Mouse (Mus musculus): ENCODE data around the gene Lamp5. TPM values are rescaled to one million over a fixed set of nuclear protein-coding genes. Genes with fewer than 3 reads are reported as not detected.

Lamp5 gene
- polyA plus RNA-seq (2015; fragmentation: Nextera tagmentation; extraction: Ambion mirVana): 0.21 TPM in 1 of 2 replicates, not detected in the other

DNA sequence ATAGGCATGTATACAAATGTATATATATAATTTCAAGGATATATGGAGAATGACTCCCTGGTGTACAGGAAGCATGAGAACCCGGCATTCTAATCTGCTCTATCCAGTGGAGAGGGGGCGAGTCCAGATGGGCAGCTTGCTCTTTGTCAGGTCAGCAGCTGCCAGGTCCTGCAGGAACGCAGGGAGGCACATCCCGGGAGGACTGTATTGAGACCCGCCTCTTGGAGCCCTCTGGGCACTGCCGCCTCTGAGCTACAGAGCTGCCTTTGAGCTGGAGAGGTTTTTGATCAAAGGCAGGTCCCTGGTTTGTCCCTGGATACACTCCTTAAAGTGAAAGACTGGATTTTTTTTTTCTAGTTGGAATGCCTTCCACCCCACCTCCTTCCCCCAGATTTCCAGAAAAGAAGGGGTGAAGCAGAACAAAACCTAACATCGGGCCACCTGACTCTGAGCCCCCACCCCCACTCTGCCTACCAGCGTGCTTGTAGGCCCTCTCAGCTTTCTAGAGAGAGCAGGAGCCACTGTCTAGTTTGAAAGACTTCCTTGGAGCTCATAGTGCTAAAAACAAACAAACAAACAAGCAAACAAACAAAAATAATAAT is at the start of gene Lamp5:
Lamp5 (plus strand) TSS at position 552 of the 602 bp plus-strand sequence.
- Histone ChIP-seq H3K27me3 (ENCODE audit: insufficient read depth, low read length) (peaks cover 4% of the 10 kb centered on the region; the same call in 1 of the 2 replicates), H3K4me2 (ENCODE audit: low read depth, low read length) (no peak within 1 kb of the TSS), H3K9me3 (ENCODE audit: low read length) (no peaks in the 10 kb centered on the region), H3K4me3 (ENCODE audit: low read depth, low read length) (no peak within 1 kb of the TSS), H3K4me1 (ENCODE audit: insufficient read depth) (no peaks in the 10 kb centered on the region), H3K36me3 (replicated peaks; ENCODE audit: insufficient read depth, low read length) (no peaks in the 10 kb centered on the region), H3K9ac (replicated peaks) (no peak within 1 kb of the TSS), H3K27ac (ENCODE audit: low read depth) (no peak within 1 kb of the TSS)
- DNase-seq (no peak), ATAC-seq (no peak)
- no peak for TF ChIP-seq EP300 (IDR thresholded peaks at IDR 0.05; ENCODE audit: low read depth)
- no peak for TF ChIP-seq CTCF (IDR thresholded peaks at IDR 0.05; ENCODE audit: low read depth)
- 19% methylated on average over 8 of the region's 8 CpGs for WGBS (ENCODE audit: insufficient replicate concordance)

DNA sequence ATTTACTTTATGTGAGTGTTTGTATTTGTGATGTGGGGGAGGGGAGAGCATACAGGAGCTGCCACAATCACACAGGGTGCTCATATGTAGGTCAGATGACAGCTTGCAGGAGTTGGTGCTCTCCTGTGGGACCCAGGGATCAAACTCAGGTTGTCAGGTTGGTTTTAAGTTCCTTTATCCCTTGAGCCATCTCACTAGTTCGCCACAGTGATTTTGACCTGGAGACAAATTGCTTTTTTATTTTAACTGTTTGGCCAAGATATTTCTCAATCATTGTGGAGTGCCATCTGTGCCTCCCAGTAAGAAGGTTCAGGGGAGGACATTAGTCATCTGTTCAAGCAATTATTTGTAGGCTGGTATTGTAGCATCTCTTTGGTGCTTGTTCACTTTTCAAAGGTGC is 48.2 kb upstream of the Lamp5 start:
- Histone ChIP-seq H3K4me1 (ENCODE audit: insufficient read depth) (no peaks in the 10 kb centered on the region), H3K27me3 (ENCODE audit: insufficient read depth, low read length) (no peaks in the 10 kb centered on the region), H3K4me2 (ENCODE audit: low read depth, low read length) (no peak overlapping the region), H3K36me3 (replicated peaks; ENCODE audit: insufficient read depth, low read length) (no peaks in the 10 kb centered on the region), H3K4me3 (ENCODE audit: low read depth, low read length) (no peak overlapping the region), H3K27ac (ENCODE audit: low read depth) (no peak overlapping the region), H3K9ac (replicated peaks) (no peak overlapping the region), H3K9me3 (ENCODE audit: low read length) (no peaks in the 10 kb centered on the region)
- DNase-seq (no peak), ATAC-seq (no peak)
- TF ChIP-seq EP300 (IDR thresholded peaks at IDR 0.05; ENCODE audit: low read depth): no peak
- no peak for TF ChIP-seq CTCF (IDR thresholded peaks at IDR 0.05; ENCODE audit: low read depth)
- 68% methylated on average over 1 of the region's 1 CpGs for WGBS (ENCODE audit: insufficient replicate concordance)

DNA sequence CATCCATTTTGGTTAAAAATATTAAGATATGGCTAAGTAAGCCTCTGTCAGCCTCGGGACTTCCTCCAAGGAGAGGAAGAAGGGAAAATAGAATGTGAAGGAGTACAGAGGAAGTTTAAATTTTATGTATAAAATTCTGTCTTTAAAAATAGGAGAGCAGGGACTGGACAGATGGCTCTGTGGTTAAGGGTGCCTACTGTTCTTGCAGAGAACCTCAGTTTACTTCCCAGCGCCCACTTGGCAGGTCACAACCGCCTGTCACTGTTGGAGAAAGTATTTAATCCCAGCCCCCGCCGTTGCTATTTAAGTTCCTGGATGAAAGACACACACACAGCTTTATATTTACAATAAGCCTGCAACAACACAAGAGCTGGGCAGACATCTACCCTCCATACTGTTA is 45.8 kb upstream of the Lamp5 start:
- Histone ChIP-seq H3K4me3 (ENCODE audit: low read depth, low read length) (no peak overlapping the region), H3K27me3 (ENCODE audit: insufficient read depth, low read length) (no peaks in the 10 kb centered on the region), H3K4me1 (ENCODE audit: insufficient read depth) (no peaks in the 10 kb centered on the region), H3K9ac (replicated peaks) (no peak overlapping the region), H3K36me3 (replicated peaks; ENCODE audit: insufficient read depth, low read length) (no peaks in the 10 kb centered on the region), H3K4me2 (ENCODE audit: low read depth, low read length) (no peak overlapping the region), H3K9me3 (ENCODE audit: low read length) (no peaks in the 10 kb centered on the region), H3K27ac (ENCODE audit: low read depth) (no peak overlapping the region)
- DNase-seq (no peak), ATAC-seq (no peak)
- WGBS (ENCODE audit: insufficient replicate concordance): 84% methylated on average over 5 of the region's 5 CpGs
- no peak for TF ChIP-seq CTCF (IDR thresholded peaks at IDR 0.05; ENCODE audit: low read depth)
- no peak for TF ChIP-seq EP300 (IDR thresholded peaks at IDR 0.05; ENCODE audit: low read depth)

DNA sequence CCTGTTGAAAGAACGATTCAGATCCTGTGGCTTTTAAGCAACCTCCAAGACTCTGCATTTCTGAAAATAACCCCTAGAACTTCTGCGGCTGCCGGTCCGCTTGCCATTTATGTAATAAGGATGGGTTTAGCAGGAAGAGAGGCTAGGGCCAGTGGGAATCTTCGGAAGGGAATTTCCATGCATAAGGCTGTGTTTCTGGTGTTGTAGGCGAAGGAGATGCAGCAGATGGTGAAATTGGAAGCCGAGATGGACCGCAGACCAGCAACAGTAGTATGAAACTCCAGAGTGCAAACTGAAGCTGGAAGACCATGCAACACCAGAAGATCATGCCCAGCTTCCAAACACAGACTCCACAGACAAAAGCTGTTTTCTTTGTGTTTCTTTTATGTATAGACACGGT is 39.3 kb upstream of the Lamp5 start:
- ATAC-seq (no peak), DNase-seq (no peak)
- Histone ChIP-seq H3K36me3 (replicated peaks; ENCODE audit: insufficient read depth, low read length) (no peaks in the 10 kb centered on the region), H3K4me1 (ENCODE audit: insufficient read depth) (no peaks in the 10 kb centered on the region), H3K9ac (replicated peaks) (no peak overlapping the region), H3K4me2 (ENCODE audit: low read depth, low read length) (no peak overlapping the region), H3K27ac (ENCODE audit: low read depth) (no peak overlapping the region), H3K9me3 (ENCODE audit: low read length) (no peaks in the 10 kb centered on the region), H3K4me3 (ENCODE audit: low read depth, low read length) (no peak overlapping the region), H3K27me3 (ENCODE audit: insufficient read depth, low read length) (no peaks in the 10 kb centered on the region)
- 84% methylated on average over 9 of the region's 9 CpGs for WGBS (ENCODE audit: insufficient replicate concordance)
- TF ChIP-seq CTCF (IDR thresholded peaks at IDR 0.05; ENCODE audit: low read depth) (no peak), EP300 (IDR thresholded peaks at IDR 0.05; ENCODE audit: low read depth) (no peak)

DNA sequence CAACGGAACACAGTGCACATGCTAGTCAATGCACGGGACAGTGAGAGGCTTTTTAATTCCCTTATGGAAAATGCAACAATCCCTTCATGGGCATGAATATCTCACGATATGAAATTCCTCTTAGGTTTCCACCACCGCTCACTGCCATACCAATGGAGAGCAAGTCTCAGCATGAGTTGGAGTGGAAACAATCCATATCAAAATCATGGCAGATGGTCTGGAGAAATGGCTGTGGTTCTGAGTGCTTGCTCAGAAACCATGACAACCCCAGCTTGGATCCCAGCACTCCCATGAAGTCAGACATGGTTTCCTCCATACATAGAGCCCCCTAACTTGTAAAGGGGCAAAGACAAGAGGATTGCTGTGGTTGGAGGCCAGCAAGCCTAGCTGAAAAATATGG is 3.6 kb upstream of the Lamp5 start:
- WGBS (ENCODE audit: insufficient replicate concordance): 87% methylated on average over 4 of the region's 4 CpGs
- TF ChIP-seq EP300 (IDR thresholded peaks at IDR 0.05; ENCODE audit: low read depth): no peak
- ATAC-seq: no peak

DNA sequence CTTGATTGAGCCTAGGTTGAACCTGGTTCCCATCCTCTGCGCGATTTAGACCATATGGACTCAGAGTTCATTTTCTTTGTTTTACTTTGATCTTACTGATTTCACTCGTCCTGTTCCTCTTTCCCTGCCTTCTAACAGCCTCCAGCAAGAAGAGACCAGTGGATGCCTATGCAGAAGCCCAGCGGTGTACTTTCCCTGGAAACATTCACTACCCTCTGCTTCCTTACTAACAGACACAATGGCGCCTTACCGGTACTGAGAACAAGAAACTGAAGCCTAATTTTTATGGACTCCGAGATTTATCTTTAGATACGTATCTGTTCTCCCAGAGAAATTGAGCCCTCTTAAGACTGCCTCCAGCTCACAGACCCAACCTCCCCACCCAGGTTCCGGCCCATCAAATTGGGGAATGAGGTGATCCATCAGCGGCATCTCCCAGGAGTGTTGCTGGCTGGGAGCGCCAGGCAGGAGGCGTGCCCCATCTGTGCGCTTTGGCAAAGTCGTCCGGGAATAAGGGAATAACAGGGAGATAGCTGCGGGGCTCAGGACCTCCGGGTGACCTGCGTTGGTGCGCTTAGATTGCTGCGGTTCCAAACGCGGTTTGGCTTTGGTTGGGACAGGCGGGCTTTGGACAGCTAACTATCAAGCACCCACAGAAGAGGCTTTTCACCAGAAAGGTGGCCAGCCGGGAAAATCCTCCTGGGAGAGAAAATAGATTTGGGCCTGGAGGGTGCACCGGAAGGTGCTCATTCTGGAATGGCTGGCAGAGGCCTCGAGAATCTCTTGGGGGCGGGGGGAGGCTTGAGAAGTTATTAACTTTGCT is 1.0 kb upstream of the Lamp5 start:
- Histone ChIP-seq H3K4me2 (ENCODE audit: low read depth, low read length) (no peak overlapping the region), H3K36me3 (replicated peaks; ENCODE audit: insufficient read depth, low read length) (no peaks in the 10 kb centered on the region), H3K4me1 (ENCODE audit: insufficient read depth) (no peaks in the 10 kb centered on the region), H3K9me3 (ENCODE audit: low read length) (no peaks in the 10 kb centered on the region), H3K4me3 (ENCODE audit: low read depth, low read length) (no peak overlapping the region), H3K9ac (replicated peaks) (no peak overlapping the region), H3K27ac (ENCODE audit: low read depth) (no peak overlapping the region), H3K27me3 (ENCODE audit: insufficient read depth, low read length) (peaks cover 4% of the 10 kb centered on the region; the same call in 1 of the 2 replicates)
- TF ChIP-seq CTCF (IDR thresholded peaks at IDR 0.05; ENCODE audit: low read depth) (no peak), EP300 (IDR thresholded peaks at IDR 0.05; ENCODE audit: low read depth) (no peak)
- ATAC-seq: no peak
- WGBS (ENCODE audit: insufficient replicate concordance): 22% methylated on average over 27 of the region's 27 CpGs
- no peak for DNase-seq

More for the DNA sequence above, 3.6 kb upstream of the Lamp5 start:
- Histone ChIP-seq H3K4me3 (ENCODE audit: low read depth, low read length) (no peak overlapping the region), H3K36me3 (replicated peaks; ENCODE audit: insufficient read depth, low read length) (no peaks in the 10 kb centered on the region), H3K27ac (ENCODE audit: low read depth) (no peak overlapping the region), H3K27me3 (ENCODE audit: insufficient read depth, low read length) (peaks cover 4% of the 10 kb centered on the region; the same call in 1 of the 2 replicates), H3K9me3 (ENCODE audit: low read length) (no peaks in the 10 kb centered on the region), H3K4me1 (ENCODE audit: insufficient read depth) (no peaks in the 10 kb centered on the region), H3K4me2 (ENCODE audit: low read depth, low read length) (no peak overlapping the region), H3K9ac (replicated peaks) (no peak overlapping the region)
- DNase-seq: no peak
